ENCODE assay signal across 9 mouse cellular contexts in genomic region chr11:120661076-120661460, GRCm38 (mm10). TPM values are rescaled to one million over a fixed set of nuclear protein-coding genes. Genes with fewer than 3 reads are reported as not detected.
DNase-seq lines count a peak whose midpoint lies in the region; ATAC-seq and TF ChIP-seq lines count a peak whose summit lies in the region.
"Had no signal": no experiment of that assay in that cellular context is flagged by ENCODE, and none has a peak within 500 bp of the region (broad histone marks: within the 10 kb centered on the region; RNA-seq: fewer than 3 reads in every experiment).

Gene Notum (minus strand): TSS chr11:120661175.

- H3K27me3 ChIP-seq in kidney, postnatal 0 days (ENCODE audit: insufficient read depth, low read length): peaks cover 32% of the 10 kb centered on the region
- H3K27me3 ChIP-seq in embryonic facial prominence, embryonic 11.5 days (ENCODE audit: control insufficient read depth, insufficient read depth, low read length): peaks cover 54% of the 10 kb centered on the region
- peaks cover 72% of the 10 kb centered on the region for H3K27me3 ChIP-seq in hindbrain, embryonic 14.5 days (ENCODE audit: control insufficient read depth, insufficient read depth, low read length)
- peaks cover 80% of the 10 kb centered on the region for H3K27me3 ChIP-seq in midbrain, embryonic 16.5 days (ENCODE audit: control insufficient read depth, insufficient read depth, low read depth, low read length)

- H3K27ac ChIP-seq in kidney, postnatal 0 days: no peak within 1 kb of the TSS
- H3K27ac ChIP-seq in embryonic facial prominence, embryonic 11.5 days (replicated peaks; ENCODE audit: low read depth, low read length): no peak within 1 kb of the TSS
- H3K27ac ChIP-seq in hindbrain, embryonic 14.5 days: no peak within 1 kb of the TSS
- no peak within 1 kb of the TSS for H3K27ac ChIP-seq in midbrain, embryonic 16.5 days (ENCODE audit: low read length)

- peak within 1 kb of the TSS; percentile 47 for H3K4me3 ChIP-seq in kidney, postnatal 0 days (replicated peaks; ENCODE audit: low read depth, low read length)
- peak within 1 kb of the TSS; percentile 42 for H3K4me3 ChIP-seq in embryonic facial prominence, embryonic 11.5 days (ENCODE audit: low read depth, low read length)
- peak within 1 kb of the TSS; percentile 31 for H3K4me3 ChIP-seq in hindbrain, embryonic 14.5 days (replicated peaks; ENCODE audit: low read length)
- peak within 1 kb of the TSS; percentile 36 for H3K4me3 ChIP-seq in midbrain, embryonic 16.5 days (ENCODE audit: low read depth, low read length)

- peak within 1 kb of the TSS; percentile 71 for H3K4me2 ChIP-seq in kidney, postnatal 0 days (ENCODE audit: low read length)
- H3K4me2 ChIP-seq in embryonic facial prominence, embryonic 11.5 days (ENCODE audit: low read depth, low read length): peak within 1 kb of the TSS; percentile 80
- H3K4me2 ChIP-seq in hindbrain, embryonic 14.5 days (replicated peaks): peak within 1 kb of the TSS; percentile 51
- H3K4me2 ChIP-seq in midbrain, embryonic 16.5 days (ENCODE audit: low read length): peak within 1 kb of the TSS; percentile 58

- H3K36me3 ChIP-seq in kidney, postnatal 0 days (ENCODE audit: insufficient read depth, low read length): no peaks in the 10 kb centered on the region
- no peaks in the 10 kb centered on the region for H3K36me3 ChIP-seq in embryonic facial prominence, embryonic 11.5 days (replicated peaks; ENCODE audit: control insufficient read depth, insufficient read depth, low read depth, low read length)
- H3K36me3 ChIP-seq in hindbrain, embryonic 14.5 days (replicated peaks; ENCODE audit: control insufficient read depth, insufficient read depth): no peaks in the 10 kb centered on the region
- H3K36me3 ChIP-seq in midbrain, embryonic 16.5 days (ENCODE audit: control insufficient read depth, insufficient read depth, low read length): no peaks in the 10 kb centered on the region

- DNase-seq in kidney, postnatal 0 days (ENCODE audit: low spot score): no peak
- DNase-seq in kidney, adult 9 months: no peak
- DNase-seq in embryonic facial prominence, embryonic 11.5 days (ENCODE audit: low spot score): no peak
- no peak for DNase-seq in hindbrain, embryonic 14.5 days (ENCODE audit: low spot score)
- DNase-seq in layer of hippocampus, adult 9-10 months (ENCODE audit: low spot score): no peak
- DNase-seq in kidney, adult 18-20 months: no peak
- no peak for DNase-seq in thymus, postnatal 14 days

- H3K9me3 ChIP-seq in kidney, postnatal 0 days (replicated peaks; ENCODE audit: low read length): no peaks in the 10 kb centered on the region
- H3K9me3 ChIP-seq in embryonic facial prominence, embryonic 11.5 days (replicated peaks; ENCODE audit: control insufficient read depth, low read length): no peaks in the 10 kb centered on the region
- no peaks in the 10 kb centered on the region for H3K9me3 ChIP-seq in hindbrain, embryonic 14.5 days (ENCODE audit: control insufficient read depth, low read length)
- no peaks in the 10 kb centered on the region for H3K9me3 ChIP-seq in midbrain, embryonic 16.5 days (replicated peaks; ENCODE audit: control insufficient read depth, low read length, poor library complexity, severe bottlenecking)

- peaks cover 4% of the 10 kb centered on the region; the same call in 1 of the 2 replicates for H3K4me1 ChIP-seq in kidney, postnatal 0 days (replicated peaks; ENCODE audit: insufficient read depth, low read length)
- H3K4me1 ChIP-seq in embryonic facial prominence, embryonic 11.5 days (ENCODE audit: control insufficient read depth, insufficient read depth, low read length): peaks cover 9% of the 10 kb centered on the region
- H3K4me1 ChIP-seq in hindbrain, embryonic 14.5 days (replicated peaks; ENCODE audit: control insufficient read depth, insufficient read depth, low read length): peaks cover 17% of the 10 kb centered on the region
- H3K4me1 ChIP-seq in midbrain, embryonic 16.5 days (ENCODE audit: control insufficient read depth, insufficient read depth, low read length): peaks cover 11% of the 10 kb centered on the region; the same call in 1 of the 2 replicates

- peak; percentile 16 for ATAC-seq in kidney, postnatal 0 days (replicated peaks; ENCODE audit: low FRiP score, low read depth)
- ATAC-seq in embryonic facial prominence, embryonic 11.5 days (replicated peaks; ENCODE audit: insufficient number of reproducible peaks, low FRiP score, low TSS enrichment, low read depth): no peak
- ATAC-seq in hindbrain, embryonic 14.5 days (ENCODE audit: low FRiP score): peak; percentile 24; the same call in 1 of the 2 replicates
- ATAC-seq in midbrain, embryonic 16.5 days: no peak

- TF ChIP-seq CTCF in kidney, postnatal 0 days (IDR thresholded peaks at IDR 0.05; ENCODE audit: low read depth): no peak

- under 1% methylated on average over 35 of the region's 35 CpGs for WGBS in kidney, postnatal 0 days
- under 1% methylated on average over 35 of the region's 35 CpGs for WGBS in embryonic facial prominence, embryonic 11.5 days
- WGBS in hindbrain, embryonic 14.5 days: 1% methylated on average over 35 of the region's 35 CpGs
- WGBS in midbrain, embryonic 16.5 days: under 1% methylated on average over 33 of the region's 35 CpGs

- H3K9ac ChIP-seq in kidney, postnatal 0 days (ENCODE audit: low read depth, low read length): peak within 1 kb of the TSS; percentile 52
- H3K9ac ChIP-seq in embryonic facial prominence, embryonic 11.5 days (replicated peaks; ENCODE audit: low read length): peak within 1 kb of the TSS; percentile 37
- H3K9ac ChIP-seq in hindbrain, embryonic 14.5 days: no peak within 1 kb of the TSS
- peak within 1 kb of the TSS; percentile 44; the same call in 1 of the 2 replicates for H3K9ac ChIP-seq in midbrain, embryonic 16.5 days (ENCODE audit: low read depth, low read length)

RNA-seq across cellular contexts. Expression of gene Notum, which starts in this region (rescaled TPM):
- polyA plus RNA-seq in kidney, postnatal 0 days (2015; fragmentation: Nextera tagmentation; extraction: Ambion mirVana): 5.3 and 7.4 TPM in 2 replicates
- 2.5 and 3.2 TPM in 2 replicates for polyA plus RNA-seq in embryonic facial prominence, embryonic 11.5 days (2014; fragmentation: Nextera tagmentation; extraction: Ambion mirVana)
- polyA plus RNA-seq in hindbrain, embryonic 14.5 days (2014; fragmentation: Nextera tagmentation; extraction: Ambion mirVana): 2.2 and 3.5 TPM in 2 replicates
- 1.1 and 1.9 TPM in 2 replicates for polyA plus RNA-seq in midbrain, embryonic 16.5 days (2015; fragmentation: Nextera tagmentation; extraction: Ambion mirVana)
- polyA plus RNA-seq: thymus, postnatal 0 days had no signal

Comparison
In these comparisons a context has a peak if more than half of its experiments do, and no peak if none do; other contexts are left out.
1. ATAC-seq: peak in kidney, postnatal 0 days (single experiment) and hindbrain, embryonic 14.5 days (single experiment); none in embryonic facial prominence, embryonic 11.5 days (single experiment) and midbrain, embryonic 16.5 days (single experiment).
2. Peak in every context shown above with its lines, with median percentiles within 50 percentile points of each other: H3K4me2 ChIP-seq and H3K4me3 ChIP-seq.